In genomic region chrX:142390909-142391265, GRCm38 (mm10) we compare ENCODE assay signal across 8 mouse cellular contexts. TPM values are rescaled to one million over a fixed set of nuclear protein-coding genes. Genes with fewer than 3 reads are reported as not detected.
DNase-seq lines count a peak whose midpoint lies in the region; ATAC-seq lines count a peak whose summit lies in the region.

No protein-coding gene starts in this region.

- no peaks in the 10 kb centered on the region for H3K36me3 ChIP-seq in forebrain, embryonic 12.5 days (replicated peaks)
- H3K36me3 ChIP-seq in liver, embryonic 15.5 days (replicated peaks): no peaks in the 10 kb centered on the region

- H3K27me3 ChIP-seq in forebrain, embryonic 12.5 days: peaks cover 14% of the 10 kb centered on the region
- H3K27me3 ChIP-seq in liver, embryonic 15.5 days: no peaks in the 10 kb centered on the region

- peak overlapping the region; percentile 80 for H3K27ac ChIP-seq in forebrain, embryonic 12.5 days
- peak overlapping the region; percentile 87 for H3K27ac ChIP-seq in liver, embryonic 15.5 days (replicated peaks)

- DNase-seq in frontal cortex, postnatal 10 days (ENCODE audit: low spot score in 2 of 2): no peak
- DNase-seq in A20 (ENCODE audit: low read depth, low spot score): peak; percentile 66
- DNase-seq in ovary, postnatal 36 days (ENCODE audit: low spot score): no peak
- DNase-seq in left cerebral cortex, adult 18-20 months (ENCODE audit: low spot score in 2 of 2): no peak

- H3K4me3 ChIP-seq in forebrain, embryonic 12.5 days (replicated peaks): peak overlapping the region; percentile 57
- H3K4me3 ChIP-seq in liver, embryonic 15.5 days (replicated peaks): peak overlapping the region; percentile 75

- peak overlapping the region; percentile 51 for H3K4me2 ChIP-seq in forebrain, embryonic 12.5 days
- H3K4me2 ChIP-seq in liver, embryonic 15.5 days: peak overlapping the region; percentile 71

- 38% methylated on average over 7 of the region's 7 CpGs for WGBS in forebrain, embryonic 12.5 days
- whole genome bisulfite sequencing in liver, embryonic 15.5 days (ENCODE audit: insufficient replicate concordance): 20% methylated on average over 7 of the region's 7 CpGs

- no peaks in the 10 kb centered on the region for H3K9me3 ChIP-seq in forebrain, embryonic 12.5 days
- no peaks in the 10 kb centered on the region for H3K9me3 ChIP-seq in liver, embryonic 15.5 days (replicated peaks)

- H3K4me1 ChIP-seq in forebrain, embryonic 12.5 days: 0 out of 2 replicates have a peak, but pooled peaks cover 4% of the 10 kb centered on the region
- peaks cover 26% of the 10 kb centered on the region for H3K4me1 ChIP-seq in liver, embryonic 15.5 days (replicated peaks)

- ATAC-seq in frontal cortex, adult (ENCODE audit: low TSS enrichment): peak; percentile 31
- no peak for ATAC-seq in forebrain, embryonic 12.5 days (ENCODE audit: low FRiP score)
- no peak for ATAC-seq in liver, embryonic 15.5 days (ENCODE audit: insufficient read depth)
- no peak for ATAC-seq in monocyte, adult 5-6 weeks (replicated peaks; ENCODE audit: insufficient number of reproducible peaks, low FRiP score, low TSS enrichment, poor library complexity, severe bottlenecking)

- peak overlapping the region; percentile 56 for H3K9ac ChIP-seq in forebrain, embryonic 12.5 days
- H3K9ac ChIP-seq in liver, embryonic 15.5 days: peak overlapping the region; percentile 64

RNA-seq across cellular contexts. Expression of gene Acsl4, which starts 0.6 kb away (rescaled TPM):
- polyA plus RNA-seq in forebrain, embryonic 12.5 days (2016; fragmentation: Nextera tagmentation; extraction: Ambion mirVana): 18.8 and 19.3 TPM in 2 replicates
- 12.7 and 13.4 TPM in 2 replicates for polyA plus RNA-seq in liver, embryonic 15.5 days (2015; fragmentation: Nextera tagmentation; extraction: Ambion mirVana)
- total RNA-seq in monocyte, adult 5-6 weeks (2017): 47.2 to 53.5 TPM (median 49.2 TPM) in 3 replicates
- total RNA-seq in left cerebral cortex, adult 18-20 months (2021): 10 to 100 TPM; 66.8 to 69.6 TPM
